Mouse (Mus musculus): ENCODE results near the gene Wbp1. TPM values are rescaled to one million over a fixed set of nuclear protein-coding genes. Genes with fewer than 3 reads are reported as not detected.

Wbp1 gene
- polyA plus RNA-seq, 1 experiment from 2014 or later = 83.8 TPM

DNA sequence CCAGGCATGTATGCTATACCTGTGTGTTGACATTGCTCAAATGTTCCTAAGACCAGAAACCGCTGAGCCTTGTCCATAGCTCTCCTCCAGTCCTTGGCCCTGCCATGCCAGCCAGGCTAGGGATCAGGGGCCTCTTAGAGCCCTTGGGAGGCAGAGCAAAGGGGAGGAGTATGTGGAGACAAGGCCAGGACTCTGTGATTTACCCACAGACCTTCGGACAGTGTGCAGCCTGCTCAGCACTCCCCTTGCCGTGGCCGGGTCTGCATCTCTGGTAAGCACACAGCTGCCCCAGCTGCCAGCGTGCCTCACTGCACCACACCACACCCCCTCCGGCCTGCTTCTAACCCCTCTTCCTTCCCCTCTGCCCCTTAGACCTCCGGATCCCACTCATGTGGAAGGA lies 25.9 kb upstream of the Wbp1 start:
- no peak for ATAC-seq (replicated peaks; ENCODE audit: low FRiP score, low TSS enrichment, low read depth)
- DNase-seq (ENCODE audit: low spot score) = no peak

DNA sequence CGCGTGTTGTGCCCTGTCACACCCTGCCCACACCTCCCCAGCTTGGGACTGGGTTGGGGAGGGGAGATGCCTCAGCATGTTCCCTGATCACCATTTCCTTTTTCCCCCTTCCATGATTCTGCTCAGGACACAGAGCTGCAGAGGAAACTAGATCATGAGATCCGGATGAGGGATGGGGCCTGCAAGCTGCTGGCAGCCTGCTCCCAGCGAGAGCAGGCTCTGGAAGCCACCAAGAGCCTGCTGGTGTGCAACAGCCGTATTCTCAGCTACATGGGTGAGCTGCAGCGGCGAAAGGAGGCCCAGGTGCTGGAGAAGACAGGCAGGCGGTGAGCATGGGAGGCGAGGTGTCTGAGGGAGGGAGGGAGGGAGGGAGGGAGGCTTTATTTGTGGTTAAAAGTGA lies 24.4 kb upstream of the Wbp1 start:
- Histone ChIP-seq H3K36me3 (ENCODE audit: control insufficient read depth, insufficient read depth, low read length) (peaks cover 47% of the 10 kb centered on the region), H3K4me2 (ENCODE audit: low read length) (no peak overlapping the region), H3K9me3 (ENCODE audit: control insufficient read depth, low read length) (no peaks in the 10 kb centered on the region), H3K4me1 (replicated peaks; ENCODE audit: control insufficient read depth, insufficient read depth, low read length) (peaks cover 11% of the 10 kb centered on the region), H3K27ac (ENCODE audit: low read depth) (no peak overlapping the region), H3K4me3 (ENCODE audit: low read depth, low read length) (no peak overlapping the region), H3K9ac (ENCODE audit: low read length) (no peak overlapping the region), H3K27me3 (replicated peaks; ENCODE audit: control insufficient read depth, insufficient read depth, low read length) (no peaks in the 10 kb centered on the region)
- DNase-seq (ENCODE audit: low spot score) (no peak), ATAC-seq (replicated peaks; ENCODE audit: low FRiP score, low TSS enrichment, low read depth) (no peak)
- WGBS = 68% methylated on average over 9 of the region's 9 CpGs

More for the DNA sequence above, 25.9 kb upstream of the Wbp1 start:
- Histone ChIP-seq H3K9ac (ENCODE audit: low read length) (no peak overlapping the region), H3K4me3 (ENCODE audit: low read depth, low read length) (no peak overlapping the region), H3K27ac (ENCODE audit: low read depth) (no peak overlapping the region), H3K4me2 (ENCODE audit: low read length) (no peak overlapping the region), H3K9me3 (ENCODE audit: control insufficient read depth, low read length) (no peaks in the 10 kb centered on the region), H3K36me3 (ENCODE audit: control insufficient read depth, insufficient read depth, low read length) (peaks cover 56% of the 10 kb centered on the region), H3K27me3 (replicated peaks; ENCODE audit: control insufficient read depth, insufficient read depth, low read length) (no peaks in the 10 kb centered on the region), H3K4me1 (replicated peaks; ENCODE audit: control insufficient read depth, insufficient read depth, low read length) (peaks cover 3% of the 10 kb centered on the region)
- WGBS = 66% methylated on average over 7 of the region's 7 CpGs

DNA sequence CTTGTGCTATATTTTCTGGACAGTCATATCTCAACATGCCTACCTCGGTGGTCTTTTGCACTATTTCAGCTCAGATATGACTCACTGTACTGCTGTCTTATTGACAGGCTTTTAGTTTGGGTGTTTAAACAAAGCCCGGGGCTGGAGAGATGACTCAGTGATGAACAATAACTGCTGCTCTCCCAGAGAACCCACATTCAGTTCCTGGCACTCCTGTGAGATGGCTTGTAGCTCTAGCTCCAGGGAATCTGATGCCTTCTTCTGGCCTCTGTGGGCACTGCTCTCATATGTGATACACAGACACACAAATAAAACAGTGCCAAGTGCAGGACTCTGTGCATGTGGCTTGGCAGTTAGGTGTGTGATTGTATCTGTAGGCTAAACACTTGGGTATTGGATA lies 23.9 kb upstream of the Wbp1 start:
- Histone ChIP-seq H3K9ac (ENCODE audit: low read length) (no peak overlapping the region), H3K27ac (ENCODE audit: low read depth) (no peak overlapping the region), H3K36me3 (ENCODE audit: control insufficient read depth, insufficient read depth, low read length) (peaks cover 42% of the 10 kb centered on the region), H3K4me1 (replicated peaks; ENCODE audit: control insufficient read depth, insufficient read depth, low read length) (peaks cover 11% of the 10 kb centered on the region), H3K27me3 (replicated peaks; ENCODE audit: control insufficient read depth, insufficient read depth, low read length) (no peaks in the 10 kb centered on the region), H3K4me3 (ENCODE audit: low read depth, low read length) (no peak overlapping the region), H3K4me2 (ENCODE audit: low read length) (no peak overlapping the region), H3K9me3 (ENCODE audit: control insufficient read depth, low read length) (no peaks in the 10 kb centered on the region)
- no peak for DNase-seq (ENCODE audit: low spot score)
- 68% methylated on average over 2 of the region's 2 CpGs for WGBS
- ATAC-seq (replicated peaks; ENCODE audit: low FRiP score, low TSS enrichment, low read depth) = no peak

DNA sequence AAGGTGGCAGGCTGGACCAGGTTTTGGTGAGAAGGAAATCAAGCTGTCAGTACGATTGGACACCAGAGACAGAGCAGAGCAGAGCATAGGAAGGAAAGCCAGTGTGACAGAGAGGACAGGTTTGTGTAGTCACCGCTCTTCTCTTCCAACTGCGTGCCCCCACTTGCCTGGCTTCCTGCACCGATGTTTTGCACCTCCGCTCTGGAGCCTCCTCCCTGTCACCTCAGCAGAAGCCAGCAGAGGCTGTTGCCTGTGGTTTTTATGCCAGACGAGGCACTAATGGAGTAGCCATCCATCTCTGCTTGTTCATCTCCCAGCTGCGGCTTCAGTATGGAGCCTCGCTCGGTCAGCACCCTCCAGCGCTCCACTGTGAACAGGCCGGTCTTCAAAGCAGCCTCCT lies 21.5 kb upstream of the Wbp1 start:
- DNase-seq (ENCODE audit: low spot score) (no peak), ATAC-seq (replicated peaks; ENCODE audit: low FRiP score, low TSS enrichment, low read depth) (no peak)
- H3K27ac ChIP-seq (ENCODE audit: low read depth) = no peak overlapping the region
- no peak overlapping the region for H3K4me2 ChIP-seq (ENCODE audit: low read length)
- H3K4me1 ChIP-seq (replicated peaks; ENCODE audit: control insufficient read depth, insufficient read depth, low read length) = peaks cover 27% of the 10 kb centered on the region
- 54% methylated on average over 10 of the region's 11 CpGs for WGBS
- no peak overlapping the region for H3K9ac ChIP-seq (ENCODE audit: low read length)
- no peak overlapping the region for H3K4me3 ChIP-seq (ENCODE audit: low read depth, low read length)
- no peaks in the 10 kb centered on the region for H3K9me3 ChIP-seq (ENCODE audit: control insufficient read depth, low read length)
- H3K36me3 ChIP-seq (ENCODE audit: control insufficient read depth, insufficient read depth, low read length) = peaks cover 22% of the 10 kb centered on the region
- H3K27me3 ChIP-seq (replicated peaks; ENCODE audit: control insufficient read depth, insufficient read depth, low read length) = no peaks in the 10 kb centered on the region

GRCm38 (mm10) chr6:83142211-83142731 lies 20.9 kb upstream of the Wbp1 start:
- 12% methylated on average over 39 of the region's 41 CpGs for WGBS
- Histone ChIP-seq H3K9ac (ENCODE audit: low read length) (peak overlapping the region; percentile 32), H3K36me3 (ENCODE audit: control insufficient read depth, insufficient read depth, low read length) (peaks cover 16% of the 10 kb centered on the region), H3K27ac (ENCODE audit: low read depth) (no peak overlapping the region), H3K4me1 (replicated peaks; ENCODE audit: control insufficient read depth, insufficient read depth, low read length) (peaks cover 29% of the 10 kb centered on the region), H3K4me2 (ENCODE audit: low read length) (peak overlapping the region; percentile 51), H3K27me3 (replicated peaks; ENCODE audit: control insufficient read depth, insufficient read depth, low read length) (no peaks in the 10 kb centered on the region), H3K9me3 (ENCODE audit: control insufficient read depth, low read length) (no peaks in the 10 kb centered on the region), H3K4me3 (ENCODE audit: low read depth, low read length) (peak overlapping the region; percentile 18)
- DNase-seq (ENCODE audit: low spot score) = no peak
- no peak for ATAC-seq (replicated peaks; ENCODE audit: low FRiP score, low TSS enrichment, low read depth)

GRCm38 (mm10) chr6:83141636-83142035 lies 20.3 kb upstream of the Wbp1 start:
- ATAC-seq (replicated peaks; ENCODE audit: low FRiP score, low TSS enrichment, low read depth) (no peak), DNase-seq (ENCODE audit: low spot score) (no peak)
- H3K36me3 ChIP-seq (ENCODE audit: control insufficient read depth, insufficient read depth, low read length) = peaks cover 9% of the 10 kb centered on the region
- no peak overlapping the region for H3K9ac ChIP-seq (ENCODE audit: low read length)
- H3K9me3 ChIP-seq (ENCODE audit: control insufficient read depth, low read length) = no peaks in the 10 kb centered on the region
- H3K4me1 ChIP-seq (replicated peaks; ENCODE audit: control insufficient read depth, insufficient read depth, low read length) = peaks cover 29% of the 10 kb centered on the region
- H3K27ac ChIP-seq (ENCODE audit: low read depth) = no peak overlapping the region
- peak overlapping the region; percentile 18 for H3K4me3 ChIP-seq (ENCODE audit: low read depth, low read length)
- H3K4me2 ChIP-seq (ENCODE audit: low read length) = peak overlapping the region; percentile 51
- H3K27me3 ChIP-seq (replicated peaks; ENCODE audit: control insufficient read depth, insufficient read depth, low read length) = no peaks in the 10 kb centered on the region
- WGBS = 33% methylated on average over 4 of the region's 4 CpGs

DNA sequence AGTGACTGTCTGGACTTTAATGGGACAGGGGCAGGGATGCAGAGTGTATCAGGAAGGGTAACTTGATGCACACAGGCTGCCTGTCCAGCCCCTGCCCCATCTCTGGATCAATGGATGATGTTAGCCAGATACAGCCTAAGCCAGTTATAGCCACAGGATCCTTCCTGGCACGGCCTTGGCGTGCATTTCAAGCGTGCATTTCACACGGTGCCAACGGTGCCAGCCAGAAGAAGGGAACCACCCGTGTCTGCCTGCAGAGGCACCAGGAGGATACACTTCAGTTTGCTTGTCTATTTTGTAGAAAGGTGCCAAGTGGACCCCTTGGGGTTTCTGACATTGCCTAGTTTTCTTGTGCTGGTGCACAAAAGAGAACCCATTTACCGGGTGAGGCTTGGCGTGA lies 18.7 kb upstream of the Wbp1 start:
- Histone ChIP-seq H3K4me1 (replicated peaks; ENCODE audit: control insufficient read depth, insufficient read depth, low read length) (peaks cover 39% of the 10 kb centered on the region), H3K4me3 (ENCODE audit: low read depth, low read length) (no peak overlapping the region), H3K9ac (ENCODE audit: low read length) (no peak overlapping the region), H3K27me3 (replicated peaks; ENCODE audit: control insufficient read depth, insufficient read depth, low read length) (no peaks in the 10 kb centered on the region), H3K27ac (ENCODE audit: low read depth) (no peak overlapping the region), H3K36me3 (ENCODE audit: control insufficient read depth, insufficient read depth, low read length) (no peaks in the 10 kb centered on the region; the same call in 1 of the 2 replicates), H3K9me3 (ENCODE audit: control insufficient read depth, low read length) (no peaks in the 10 kb centered on the region), H3K4me2 (ENCODE audit: low read length) (no peak overlapping the region)
- DNase-seq (ENCODE audit: low spot score) = no peak
- WGBS = 86% methylated on average over 8 of the region's 8 CpGs
- no peak for ATAC-seq (replicated peaks; ENCODE audit: low FRiP score, low TSS enrichment, low read depth)

DNA sequence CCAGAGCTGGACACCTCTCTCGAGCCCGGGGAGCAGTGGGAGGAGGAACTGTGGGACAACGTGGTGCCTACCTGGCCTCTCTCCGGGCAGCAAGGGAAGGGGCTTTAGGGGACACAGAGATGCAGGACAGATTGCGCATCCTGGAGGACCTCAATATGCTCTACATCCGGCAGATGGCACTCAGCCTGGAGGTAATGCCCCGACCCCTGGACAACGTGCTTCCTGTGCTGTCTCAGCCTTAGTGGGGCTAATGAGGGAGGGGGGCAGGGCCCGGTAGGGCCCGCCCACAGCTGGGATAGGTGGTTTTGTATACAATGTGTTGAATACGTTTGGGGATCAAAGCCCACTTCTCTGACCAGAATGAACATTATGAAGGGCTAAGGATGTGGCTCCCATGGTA lies 16.7 kb upstream of the Wbp1 start:
- Histone ChIP-seq H3K4me2 (ENCODE audit: low read length) (peak overlapping the region; percentile 80), H3K9me3 (ENCODE audit: control insufficient read depth, low read length) (no peaks in the 10 kb centered on the region), H3K4me1 (replicated peaks; ENCODE audit: control insufficient read depth, insufficient read depth, low read length) (peaks cover 43% of the 10 kb centered on the region), H3K9ac (ENCODE audit: low read length) (peak overlapping the region; percentile 93), H3K27ac (ENCODE audit: low read depth) (peak overlapping the region; percentile 100), H3K27me3 (replicated peaks; ENCODE audit: control insufficient read depth, insufficient read depth, low read length) (no peaks in the 10 kb centered on the region), H3K36me3 (ENCODE audit: control insufficient read depth, insufficient read depth, low read length) (no peaks in the 10 kb centered on the region), H3K4me3 (ENCODE audit: low read depth, low read length) (peak overlapping the region; percentile 64)
- ATAC-seq (replicated peaks; ENCODE audit: low FRiP score, low TSS enrichment, low read depth) = peak; percentile 34; the same call in 1 of the 2 replicates
- WGBS = 0% methylated on average over 11 of the region's 11 CpGs
- DNase-seq (ENCODE audit: low spot score) = no peak

GRCm38 (mm10) chr6:83137576-83137950 lies 16.2 kb upstream of the Wbp1 start:
- H3K27me3 ChIP-seq (replicated peaks; ENCODE audit: control insufficient read depth, insufficient read depth, low read length) = no peaks in the 10 kb centered on the region
- no peaks in the 10 kb centered on the region for H3K9me3 ChIP-seq (ENCODE audit: control insufficient read depth, low read length)
- no peaks in the 10 kb centered on the region for H3K36me3 ChIP-seq (ENCODE audit: control insufficient read depth, insufficient read depth, low read length)
- WGBS = 0% methylated on average over 12 of the region's 12 CpGs
- H3K4me2 ChIP-seq (ENCODE audit: low read length) = peak overlapping the region; percentile 80
- ATAC-seq (replicated peaks; ENCODE audit: low FRiP score, low TSS enrichment, low read depth) (peak; percentile 69), DNase-seq (ENCODE audit: low spot score) (no peak)
- peaks cover 43% of the 10 kb centered on the region for H3K4me1 ChIP-seq (replicated peaks; ENCODE audit: control insufficient read depth, insufficient read depth, low read length)
- peak overlapping the region; percentile 64 for H3K4me3 ChIP-seq (ENCODE audit: low read depth, low read length)
- peak overlapping the region; percentile 93 for H3K9ac ChIP-seq (ENCODE audit: low read length)
- H3K27ac ChIP-seq (ENCODE audit: low read depth) = peak overlapping the region; percentile 100

All from intestine, embryonic 14.5 days (tissue).